Mouse (Mus musculus) liver, postnatal 0 days (tissue): ENCODE results near the gene Sptbn4. TPM values are rescaled to one million over a fixed set of nuclear protein-coding genes. Genes with fewer than 3 reads are reported as not detected.
A peak's percentile ranks its signal among the peaks of the same experiment; 100 is the strongest.
"Not testable (repeated sequence)": the region's sequence is repeated elsewhere in the genome, so short reads cannot be mapped to it uniquely, and the experiment has no call there.

Source experiments
- ATAC-seq: fragments of 200-750 bp; cut with Nextera tagmentation; 2 replicates; pipeline ENCODE4 v1.8.0; 2017; ENCODE audit warnings: mild to moderate bottlenecking, moderate library complexity
- DNase-seq: peaks from one replicate; pipeline ENCODE4 v3.0.0-alpha.2; 2016
- H3K27ac ChIP-seq: fragments of 300-500 bp; sonication (generic); 2 replicates; pipeline ENCODE4 v1.5.1; 2014; ENCODE audit warnings: antibody characterized with exemption, moderate library complexity, mild to moderate bottlenecking, low read depth
- H3K27me3 ChIP-seq: fragments of 300-500 bp; sonication (generic); 2 replicates; pipeline ENCODE4 v1.6.1; 2014; ENCODE audit warnings: low read length, control low read depth, mixed read lengths; ENCODE audit not compliant: insufficient read depth
- H3K36me3 ChIP-seq: fragments of 300-500 bp; sonication (generic); replicated peaks from 2 replicates; pipeline ENCODE4 v1.6.1; 2014; ENCODE audit warnings: mild to moderate bottlenecking, control low read depth, low read length, moderate library complexity, mixed read lengths; ENCODE audit not compliant: insufficient read depth
- H3K4me1 ChIP-seq: fragments of 300-500 bp; sonication (generic); 2 replicates; pipeline ENCODE4 v1.6.1; 2014; ENCODE audit warnings: antibody characterized with exemption, mild to moderate bottlenecking, control low read depth; ENCODE audit not compliant: insufficient read depth
- H3K4me2 ChIP-seq: fragments of 300-500 bp; sonication (generic); 2 replicates; pipeline ENCODE4 v1.6.1; 2014; ENCODE audit warnings: low read depth, mild to moderate bottlenecking, low read length, moderate library complexity, mixed read lengths
- H3K4me3 ChIP-seq: fragments of 300-500 bp; sonication (generic); 2 replicates; pipeline ENCODE4 v1.5.1; 2014; ENCODE audit warnings: low read depth, low read length
- H3K9ac ChIP-seq: fragments of 300-500 bp; sonication (generic); replicated peaks from 2 replicates; pipeline ENCODE4 v1.6.1; 2014; ENCODE audit warnings: mild to moderate bottlenecking, moderate library complexity
- H3K9me3 ChIP-seq: fragments of 300-500 bp; sonication (generic); 2 replicates; pipeline ENCODE4 v1.6.1; 2016; ENCODE audit warnings: mild to moderate bottlenecking, control low read depth, low read length, mixed read lengths
- CTCF ChIP-seq: sonication (generic); IDR thresholded peaks from 2 replicates; pipeline ENCODE4 v1.5.1; 2016; ENCODE audit warnings: antibody characterized with exemption, low read depth
- EP300 ChIP-seq: IDR thresholded peaks from 2 replicates; pipeline ENCODE4 v1.6.1; 2016; ENCODE audit warnings: antibody characterized with exemption, low read depth, mild to moderate bottlenecking
- WGBS: fragments of 180-500 bp; shearing (Covaris S2); extraction: QIAGEN DNeasy Blood & Tissue Kit; methylation state at CpG from one replicate; pipeline ENCODE4 v1.1.7; 2014; ENCODE audit not compliant: insufficient replicate concordance; 5-methylcytosine and 5-hydroxymethylcytosine counted together
- polyA plus RNA-seq: library from polyadenylated mRNA; unstranded; fragments of >200 nt; fragmentation: Nextera tagmentation; extraction: Ambion mirVana; gene quantifications from 2 replicates; pipeline ENCODE4 v1.2.1, GENCODE M21; 2015

Sptbn4 gene
- 0.02 and 0.18 TPM in 2 replicates for polyA plus RNA-seq

- no peaks in the 10 kb centered on the region for H3K9me3 ChIP-seq
- H3K27ac ChIP-seq = peak within 1 kb of the TSS; percentile 89
- WGBS = under 1% methylated on average over 51 of the region's 54 CpGs
- peak within 1 kb of the TSS; percentile 91 for H3K9ac ChIP-seq
- H3K27me3 ChIP-seq = peaks cover 23% of the 10 kb centered on the region
- peak within 1 kb of the TSS; percentile 93 for H3K4me3 ChIP-seq
- peaks cover 43% of the 10 kb centered on the region for H3K4me1 ChIP-seq
- TF ChIP-seq EP300 (peak; percentile 4; the same call in 1 of the 2 replicates), CTCF (peak; percentile 37)
- H3K4me2 ChIP-seq = peak within 1 kb of the TSS; percentile 86
- peaks cover 7% of the 10 kb centered on the region for H3K36me3 ChIP-seq
- peak; percentile 99 for DNase-seq
- ATAC-seq = peak; percentile 89
These were observed at the start of gene Sptbn4, which contains the start of gene Blvrb for GRCm38 (mm10) chr7:27447419-27448286. TSS of gene Sptbn4 (minus strand) at chr7:27447686. TSS of gene Blvrb (plus strand) at chr7:27447978.

- not testable (repeated sequence) for ATAC-seq
These were observed 47.3 kb upstream of the Sptbn4 start for GRCm38 (mm10) chr7:27494659-27495367.

GRCm38 (mm10) chr7:27493450-27493849 is 46.0 kb upstream of the Sptbn4 start:
- ATAC-seq = no peak
- Histone ChIP-seq H3K4me1 (peaks cover 35% of the 10 kb centered on the region), H3K27ac (no peak overlapping the region), H3K9me3 (no peaks in the 10 kb centered on the region), H3K27me3 (no peaks in the 10 kb centered on the region), H3K4me2 (no peak overlapping the region), H3K9ac (no peak overlapping the region), H3K36me3 (peaks cover 12% of the 10 kb centered on the region), H3K4me3 (no peak overlapping the region)
- TF ChIP-seq CTCF (no peak), EP300 (no peak)
- no peak for DNase-seq
- WGBS = 67% methylated on average over 5 of the region's 5 CpGs

More at GRCm38 (mm10) chr7:27494659-27495367, 47.3 kb upstream of the Sptbn4 start:
- H3K36me3 ChIP-seq, H3K27me3 ChIP-seq, DNase-seq, H3K9me3 ChIP-seq, H3K4me2 ChIP-seq, H3K4me3 ChIP-seq, H3K27ac ChIP-seq, H3K9ac ChIP-seq: not testable (repeated sequence)
- peaks cover 23% of the 10 kb centered on the region for H3K4me1 ChIP-seq
- WGBS = 84% methylated on average over 7 of the region's 9 CpGs

DNA sequence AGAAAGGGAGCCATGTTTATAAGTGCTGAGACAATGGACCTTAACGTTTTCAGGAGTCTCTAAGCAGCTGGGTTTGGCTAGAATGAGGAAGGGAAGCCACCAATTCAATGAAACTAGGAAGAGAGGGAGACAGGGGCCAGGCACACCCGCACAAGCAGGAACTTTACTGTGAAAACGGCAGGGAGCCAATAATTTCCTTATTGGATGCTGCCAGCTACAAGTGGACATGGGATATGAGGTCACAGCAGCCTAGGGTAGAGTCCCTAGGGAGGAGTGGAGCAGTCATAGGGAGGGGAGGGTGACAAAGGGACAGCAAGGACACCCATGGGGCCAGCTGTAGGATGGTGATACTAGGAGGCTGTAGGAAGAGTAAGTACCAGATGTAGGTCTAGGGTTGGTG is 45.5 kb upstream of the Sptbn4 start:
- TF ChIP-seq CTCF (no peak), EP300 (no peak)
- DNase-seq (no peak), ATAC-seq (no peak)
- no peaks in the 10 kb centered on the region for H3K9me3 ChIP-seq
- H3K4me1 ChIP-seq = peaks cover 39% of the 10 kb centered on the region
- H3K9ac ChIP-seq = no peak overlapping the region
- no peak overlapping the region for H3K4me2 ChIP-seq
- H3K27me3 ChIP-seq = no peaks in the 10 kb centered on the region
- H3K27ac ChIP-seq = no peak overlapping the region
- 48% methylated on average over 3 of the region's 3 CpGs for WGBS
- no peak overlapping the region for H3K4me3 ChIP-seq
- peaks cover 12% of the 10 kb centered on the region for H3K36me3 ChIP-seq

- Histone ChIP-seq H3K4me1 (peaks cover 41% of the 10 kb centered on the region), H3K9me3 (no peaks in the 10 kb centered on the region), H3K36me3 (peaks cover 12% of the 10 kb centered on the region), H3K27me3 (no peaks in the 10 kb centered on the region), H3K27ac (peak overlapping the region; percentile 79), H3K9ac (no peak overlapping the region; the same call in 1 of the 2 replicates), H3K4me3 (no peak overlapping the region), H3K4me2 (peak overlapping the region; percentile 29; the same call in 1 of the 2 replicates)
- no peak for TF ChIP-seq EP300
- ATAC-seq (no peak), DNase-seq (peak; percentile 14)
- 77% methylated on average over 7 of the region's 7 CpGs for WGBS
These were observed 44.4 kb upstream of the Sptbn4 start for GRCm38 (mm10) chr7:27491856-27492255.
